Mouse (Mus musculus) cerebellum, adult 18-20 months (tissue): ENCODE data around the gene Capn10.

Source experiments
- DNase-seq, 2 experiments: peaks; one replicate each; pipeline ENCODE4 v3.0.0; 2021

The Capn10 gene

GRCm38 (mm10) chr1:92979073-92979602 is 45.0 kb downstream of the Capn10 start:
- DNase-seq: no peak

DNA sequence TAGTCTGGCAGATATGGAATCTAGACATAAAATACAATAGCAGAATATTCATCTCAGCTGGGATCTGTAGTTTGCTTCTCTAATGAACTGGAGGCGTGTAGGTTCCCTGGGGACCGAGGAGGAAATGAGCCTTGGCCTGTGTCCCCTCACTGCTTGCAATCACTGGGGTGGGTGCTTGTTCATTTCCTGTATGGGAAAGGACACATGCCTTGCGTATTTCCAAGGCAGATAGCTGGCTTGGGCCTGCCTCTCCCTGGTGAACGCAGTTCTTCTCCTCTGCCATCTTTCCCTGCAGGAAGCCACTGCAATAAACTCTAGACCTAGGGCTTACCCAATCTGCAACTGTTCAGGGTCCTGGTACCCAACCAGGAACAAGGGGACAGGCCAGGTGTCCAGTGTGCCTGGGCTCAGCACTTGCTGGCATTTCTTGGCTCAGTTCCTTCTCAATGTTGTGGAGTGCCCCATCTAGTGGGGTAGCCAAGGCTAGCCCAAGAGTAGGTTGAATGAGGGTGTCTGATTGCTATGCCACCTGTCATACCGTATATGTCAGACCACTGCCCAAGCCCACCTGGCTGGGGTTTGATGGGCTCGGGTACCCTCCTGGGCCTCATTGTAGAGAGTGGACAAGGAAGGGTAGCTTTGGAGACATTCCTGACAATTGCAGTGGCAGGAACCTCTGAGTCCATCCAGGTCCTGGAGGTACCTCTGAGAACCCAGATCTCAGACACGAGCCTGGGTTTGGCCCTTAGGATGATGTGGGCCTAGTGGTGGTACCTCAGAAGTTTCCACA is 47.1 kb downstream of the Capn10 start:
- no peak for DNase-seq

- DNase-seq: no peak
These were observed 48.9 kb downstream of the Capn10 start for GRCm38 (mm10) chr1:92982931-92983605.

DNA sequence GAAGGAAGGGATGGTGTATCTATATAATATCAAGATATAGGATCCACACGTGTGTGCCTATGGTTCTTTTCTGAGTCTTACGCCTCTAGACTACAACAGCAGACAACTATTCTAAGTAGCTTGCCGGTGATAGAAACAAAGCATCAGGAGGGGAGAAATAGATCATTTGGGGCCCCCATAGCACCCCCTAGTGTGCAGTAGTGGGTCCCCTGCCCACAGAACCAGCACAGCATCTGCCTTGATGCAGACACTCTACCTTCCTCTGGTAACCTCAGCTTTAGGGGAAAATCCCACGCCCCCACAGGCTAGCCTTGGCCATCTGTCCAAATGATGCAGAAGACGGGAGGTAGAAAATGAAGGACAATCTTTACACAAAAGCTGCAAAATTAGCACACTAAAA is 50.8 kb downstream of the Capn10 start:
- no peak for DNase-seq

GRCm38 (mm10) chr1:92988894-92989293 is 54.7 kb downstream of the Capn10 start:
- no peak for DNase-seq

GRCm38 (mm10) chr1:92989891-92990290 is 55.7 kb downstream of the Capn10 start:
- DNase-seq: no peak

DNA sequence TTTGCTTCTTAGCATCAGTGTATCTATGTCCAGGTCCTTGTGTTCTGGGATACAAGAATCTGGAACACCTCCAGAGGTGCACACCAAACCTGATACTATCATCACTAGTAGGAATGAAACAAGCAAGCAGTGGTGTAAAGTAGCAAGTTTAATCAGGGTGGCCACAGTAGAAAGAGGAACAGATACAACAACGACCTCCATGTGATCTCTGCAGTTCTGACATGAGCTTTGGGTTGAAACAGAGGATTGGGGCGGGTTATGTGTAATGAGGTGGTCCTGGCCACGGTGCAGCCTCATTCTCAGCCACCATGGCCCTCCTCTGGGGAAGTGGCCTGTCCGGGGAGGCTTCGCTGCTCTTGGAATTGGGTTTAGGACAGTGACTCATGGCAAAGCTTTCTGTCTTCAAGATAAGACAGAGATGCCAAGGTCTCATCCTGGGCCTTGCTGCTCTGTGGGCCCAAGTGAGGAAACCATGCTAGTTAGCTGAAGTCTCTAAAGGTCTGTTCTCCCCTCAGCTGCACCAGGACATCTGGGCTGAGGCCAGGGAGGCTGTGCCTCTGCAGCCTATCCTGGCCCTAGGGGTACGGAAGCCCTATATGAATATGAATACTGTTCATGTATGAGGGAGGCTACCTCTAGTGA is 58.2 kb downstream of the Capn10 start:
- no peak for DNase-seq

GRCm38 (mm10) chr1:92992880-92993279 is 58.7 kb downstream of the Capn10 start:
- no peak for DNase-seq
